Mouse (Mus musculus): ENCODE measurements at regions not wholly inside any gene's neighbourhood (a gene's known extent, or its start where the extent isn't known, plus 50 kb on each side); places are given as distances from the start of the nearest gene placed in this dataset.

- no peak for DNase-seq (ENCODE audit: low spot score)
Observed at GRCm38 (mm10) chr2:7840612-7841011, 331.2 kb upstream of the Celf2 start.

GRCm38 (mm10) chr2:7837877-7838276 lies 328.5 kb upstream of the Celf2 start:
- no peak for DNase-seq (ENCODE audit: low spot score)

GRCm38 (mm10) chr2:7831239-7831638 lies 321.9 kb upstream of the Celf2 start:
- no peak for DNase-seq (ENCODE audit: low spot score)

- no peak for DNase-seq (ENCODE audit: low spot score)
Observed at GRCm38 (mm10) chr2:7826272-7826671, 316.9 kb upstream of the Celf2 start.

GRCm38 (mm10) chr2:7796415-7796814 lies 287.1 kb upstream of the Celf2 start:
- no peak for DNase-seq (ENCODE audit: low spot score)

- DNase-seq (ENCODE audit: low spot score), result no peak
Observed at GRCm38 (mm10) chr2:7792456-7793145, 283.2 kb upstream of the Celf2 start.

GRCm38 (mm10) chr2:7778610-7779009 lies 269.2 kb upstream of the Celf2 start:
- DNase-seq (ENCODE audit: low spot score), result no peak

- DNase-seq (ENCODE audit: low spot score), result no peak
Observed at GRCm38 (mm10) chr2:7734097-7734730, 224.9 kb upstream of the Celf2 start.

- DNase-seq (ENCODE audit: low spot score), result no peak
Observed at GRCm38 (mm10) chr2:7730960-7731359, 221.6 kb upstream of the Celf2 start.

- DNase-seq (ENCODE audit: low spot score), result no peak
Observed at GRCm38 (mm10) chr2:7722283-7722935, 213.0 kb upstream of the Celf2 start.

GRCm38 (mm10) chr2:7711046-7711445 lies 201.7 kb upstream of the Celf2 start:
- DNase-seq (ENCODE audit: low spot score), result no peak

GRCm38 (mm10) chr2:7710476-7710875 lies 201.1 kb upstream of the Celf2 start:
- no peak for DNase-seq (ENCODE audit: low spot score)

- DNase-seq (ENCODE audit: low spot score), result no peak
Observed at GRCm38 (mm10) chr2:7683355-7683754, 174.0 kb upstream of the Celf2 start.

GRCm38 (mm10) chr2:7640892-7641291 lies 131.5 kb upstream of the Celf2 start:
- DNase-seq (ENCODE audit: low spot score), result no peak

GRCm38 (mm10) chr2:7622716-7623285 lies 113.4 kb upstream of the Celf2 start:
- DNase-seq (ENCODE audit: low spot score), result no peak

GRCm38 (mm10) chr2:7619888-7620664 lies 110.7 kb upstream of the Celf2 start:
- DNase-seq (ENCODE audit: low spot score), result peak; percentile 6

- no peak for DNase-seq (ENCODE audit: low spot score)
Observed at GRCm38 (mm10) chr2:7578196-7578595, 68.8 kb upstream of the Celf2 start.

All from urinary bladder, postnatal 14 days (tissue).